Mouse (Mus musculus) forebrain, embryonic 11.5 days (tissue): ENCODE data around the gene Gm14137. TPM values are rescaled to one million over a fixed set of nuclear protein-coding genes. Genes with fewer than 3 reads are reported as not detected.

Source experiments
- ATAC-seq: fragments of 200-750 bp; cut with Nextera tagmentation; replicated peaks from 2 replicates; pipeline ENCODE4 v1.8.0; 2017; ENCODE audit warnings: moderate TSS enrichment; ENCODE audit not compliant: low FRiP score
- DNase-seq: peaks from one replicate; pipeline ENCODE4 v3.0.0-alpha.2; 2017; ENCODE audit warnings: low spot score
- H3K27ac ChIP-seq: fragments of 300-500 bp; sonication (generic); 2 replicates; pipeline ENCODE4 v1.5.1; 2014; ENCODE audit warnings: low read depth, low read length
- H3K27me3 ChIP-seq: fragments of 300-500 bp; sonication (generic); 2 replicates; pipeline ENCODE4 v1.6.1; 2014; ENCODE audit warnings: mild to moderate bottlenecking, low read length, mixed read lengths; ENCODE audit not compliant: control insufficient read depth, insufficient read depth
- H3K36me3 ChIP-seq: fragments of 300-500 bp; sonication (generic); 2 replicates; pipeline ENCODE4 v1.6.1; 2014; ENCODE audit warnings: mild to moderate bottlenecking, low read length, moderate library complexity, mixed read lengths; ENCODE audit not compliant: control insufficient read depth, insufficient read depth
- H3K4me1 ChIP-seq: fragments of 300-500 bp; sonication (generic); replicated peaks from 2 replicates; pipeline ENCODE4 v1.6.1; 2014; ENCODE audit warnings: low read length, mixed read lengths; ENCODE audit not compliant: control insufficient read depth, insufficient read depth
- H3K4me2 ChIP-seq: fragments of 300-500 bp; sonication (generic); 2 replicates; pipeline ENCODE4 v1.6.1; 2014; ENCODE audit warnings: low read depth, mild to moderate bottlenecking, low read length, moderate library complexity, mixed read lengths; ENCODE audit not compliant: severe bottlenecking
- H3K4me3 ChIP-seq: fragments of 300-500 bp; sonication (generic); 2 replicates; pipeline ENCODE4 v1.5.1; 2014; ENCODE audit warnings: low read depth, low read length
- H3K9ac ChIP-seq: fragments of 300-500 bp; sonication (generic); 2 replicates; pipeline ENCODE4 v1.6.1; 2014; ENCODE audit warnings: low read length
- H3K9me3 ChIP-seq: fragments of 300-500 bp; sonication (generic); 2 replicates; pipeline ENCODE4 v1.6.1; 2016; ENCODE audit warnings: low read length, mixed read lengths; ENCODE audit not compliant: control insufficient read depth
- WGBS: fragments of 180-500 bp; shearing (Covaris S2); extraction: QIAGEN DNeasy Blood & Tissue Kit; methylation state at CpG from one replicate; pipeline ENCODE4 v1.1.7; 2014; 5-methylcytosine and 5-hydroxymethylcytosine counted together
- polyA plus RNA-seq: library from polyadenylated mRNA; unstranded; fragments of >200 nt; fragmentation: Nextera tagmentation; extraction: Ambion mirVana; gene quantifications from 2 replicates; pipeline ENCODE4 v1.2.1, GENCODE M21; 2014

Gene Gm14137
- polyA plus RNA-seq, 1 experiment from 2014 or later: 0.29 TPM

- ATAC-seq: no peak
- 21% methylated on average over 1 of the region's 1 CpGs for WGBS
- H3K4me2 ChIP-seq: no peak overlapping the region
- no peak for DNase-seq
- no peak overlapping the region for H3K27ac ChIP-seq
- H3K4me3 ChIP-seq: no peak overlapping the region
- H3K9ac ChIP-seq: no peak overlapping the region
- H3K36me3 ChIP-seq: no peaks in the 10 kb centered on the region
- 0 out of 2 replicates have a peak, but pooled peaks cover 1% of the 10 kb centered on the region for H3K4me1 ChIP-seq
- no peaks in the 10 kb centered on the region for H3K27me3 ChIP-seq
- no peaks in the 10 kb centered on the region for H3K9me3 ChIP-seq
Observed at GRCm38 (mm10) chr2:119198049-119198448, 23.7 kb downstream of the Gm14137 start.

DNA sequence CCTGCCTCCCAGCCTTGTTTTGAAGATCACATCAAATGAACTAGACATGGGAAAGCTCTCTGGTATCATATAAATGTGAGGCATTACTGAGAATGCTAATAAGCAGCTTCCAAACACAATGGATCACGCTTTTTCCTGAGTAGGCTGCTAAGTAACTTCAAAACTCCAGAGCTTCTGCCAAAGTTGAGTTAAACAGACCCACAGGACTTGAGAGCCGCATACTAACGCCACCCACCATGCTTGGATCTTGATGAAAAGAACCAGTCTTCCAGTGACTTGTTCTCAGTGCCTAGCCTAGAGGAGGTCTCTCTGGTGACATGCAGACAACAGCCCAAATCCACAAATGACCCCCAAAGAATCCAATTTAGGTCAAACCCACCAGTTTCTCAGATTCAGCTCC is 24.6 kb downstream of the Gm14137 start:
- no peak for ATAC-seq
- Histone ChIP-seq H3K4me2 (no peak overlapping the region), H3K4me1 (peaks cover 5% of the 10 kb centered on the region; the same call in 1 of the 2 replicates), H3K27me3 (no peaks in the 10 kb centered on the region), H3K4me3 (no peak overlapping the region), H3K27ac (no peak overlapping the region), H3K36me3 (no peaks in the 10 kb centered on the region), H3K9me3 (no peaks in the 10 kb centered on the region), H3K9ac (no peak overlapping the region)
- no peak for DNase-seq
- 62% methylated on average over 3 of the region's 3 CpGs for WGBS

- H3K4me1 ChIP-seq: peaks cover 9% of the 10 kb centered on the region; the same call in 1 of the 2 replicates
- no peaks in the 10 kb centered on the region for H3K36me3 ChIP-seq
- 81% methylated on average over 5 of the region's 5 CpGs for WGBS
- H3K27ac ChIP-seq: no peak overlapping the region
- no peak overlapping the region for H3K4me3 ChIP-seq
- H3K4me2 ChIP-seq: no peak overlapping the region
- no peak overlapping the region for H3K9ac ChIP-seq
- H3K27me3 ChIP-seq: no peaks in the 10 kb centered on the region
- ATAC-seq (no peak), DNase-seq (no peak)
- H3K9me3 ChIP-seq: no peaks in the 10 kb centered on the region
Observed at GRCm38 (mm10) chr2:119202914-119203453, 28.7 kb downstream of the Gm14137 start.

DNA sequence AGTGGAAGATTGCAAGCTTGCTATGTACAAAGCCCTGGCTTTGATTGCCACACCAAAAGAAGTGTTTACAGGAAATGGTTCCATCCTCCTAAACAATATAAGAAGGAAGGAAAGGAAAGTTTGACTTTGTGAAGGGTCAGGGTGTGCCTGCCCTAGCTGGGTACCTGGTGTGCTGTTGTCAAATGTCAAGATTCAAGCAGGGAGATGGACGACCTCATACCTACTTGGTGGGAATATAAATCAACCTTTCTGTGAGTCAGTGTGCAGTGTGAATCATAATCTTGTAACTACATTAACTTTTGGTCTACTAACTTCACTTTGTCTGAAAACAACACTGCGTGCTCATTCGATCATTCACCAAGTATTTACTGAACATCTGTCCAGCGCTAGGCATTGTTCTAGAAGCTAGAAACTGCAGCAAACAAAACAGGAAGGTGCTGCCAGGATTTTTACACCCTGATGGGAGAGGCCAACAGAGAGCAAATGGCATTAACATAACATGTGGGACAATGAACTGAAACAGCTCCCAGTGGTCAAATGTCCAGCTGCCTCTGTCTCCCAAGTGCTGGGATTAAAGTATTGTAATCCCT is 29.7 kb downstream of the Gm14137 start:
- H3K4me3 ChIP-seq: no peak overlapping the region
- no peaks in the 10 kb centered on the region for H3K36me3 ChIP-seq
- ATAC-seq: no peak
- DNase-seq: no peak
- no peak overlapping the region for H3K27ac ChIP-seq
- no peak overlapping the region for H3K9ac ChIP-seq
- 82% methylated on average over 4 of the region's 4 CpGs for WGBS
- H3K4me1 ChIP-seq: peaks cover 9% of the 10 kb centered on the region; the same call in 1 of the 2 replicates
- H3K9me3 ChIP-seq: no peaks in the 10 kb centered on the region
- H3K4me2 ChIP-seq: no peak overlapping the region
- H3K27me3 ChIP-seq: no peaks in the 10 kb centered on the region

DNA sequence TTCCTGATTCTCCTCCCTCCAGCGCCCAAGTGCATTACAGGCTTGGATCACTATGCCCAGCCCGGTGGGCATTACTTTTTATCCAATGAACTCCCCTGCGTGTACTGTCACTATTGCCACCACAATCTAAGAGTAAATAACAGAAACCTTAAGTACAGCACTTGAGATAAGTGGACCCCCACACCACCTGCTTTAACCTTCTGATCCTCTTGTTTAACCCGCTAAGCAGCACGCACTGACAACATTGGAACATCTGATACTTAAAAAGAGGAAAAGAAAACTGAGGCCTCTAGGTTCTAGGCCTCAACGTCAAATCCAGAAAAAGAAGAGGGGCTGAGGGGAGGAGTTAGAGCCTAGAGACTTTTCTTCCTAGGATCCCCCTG is 33.6 kb downstream of the Gm14137 start:
- H3K4me2 ChIP-seq: peak overlapping the region; percentile 47
- DNase-seq: no peak
- 19% methylated on average over 6 of the region's 6 CpGs for WGBS
- peak overlapping the region; percentile 44; the same call in 1 of the 2 replicates for H3K27ac ChIP-seq
- peak overlapping the region; percentile 64 for H3K4me3 ChIP-seq
- no peaks in the 10 kb centered on the region; the same call in 1 of the 2 replicates for H3K36me3 ChIP-seq
- H3K9ac ChIP-seq: peak overlapping the region; percentile 67
- H3K27me3 ChIP-seq: no peaks in the 10 kb centered on the region
- ATAC-seq: peak; percentile 10
- H3K9me3 ChIP-seq: no peaks in the 10 kb centered on the region
- peaks cover 8% of the 10 kb centered on the region; the same call in 1 of the 2 replicates for H3K4me1 ChIP-seq

- peaks cover 4% of the 10 kb centered on the region; the same call in 1 of the 2 replicates for H3K4me1 ChIP-seq
- DNase-seq (peak; percentile 97), ATAC-seq (peak; percentile 96)
- no peaks in the 10 kb centered on the region; the same call in 1 of the 2 replicates for H3K36me3 ChIP-seq
- no peaks in the 10 kb centered on the region for H3K9me3 ChIP-seq
- peak within 1 kb of the TSS; percentile 64 for H3K4me3 ChIP-seq
- H3K27ac ChIP-seq: peak within 1 kb of the TSS; percentile 44; the same call in 1 of the 2 replicates
- under 1% methylated on average over 51 of the region's 51 CpGs for WGBS
- H3K9ac ChIP-seq: peak within 1 kb of the TSS; percentile 67
- peak within 1 kb of the TSS; percentile 60 for H3K4me2 ChIP-seq
- no peaks in the 10 kb centered on the region for H3K27me3 ChIP-seq
Observed at GRCm38 (mm10) chr2:119208344-119209175, 34.3 kb downstream of the Gm14137 start, which contains the start of the genes Zfyve19 and Dnajc17. Gene Zfyve19, plus strand, starts transcription at chr2:119208617. Gene Dnajc17, minus strand, starts transcription at chr2:119208795.

GRCm38 (mm10) chr2:119209176-119209507 is 34.8 kb downstream of the Gm14137 start:
- no peaks in the 10 kb centered on the region for H3K9me3 ChIP-seq

More at GRCm38 (mm10) chr2:119209176-119209507, 34.8 kb downstream of the Gm14137 start:
- Histone ChIP-seq H3K4me1 (peaks cover 4% of the 10 kb centered on the region; the same call in 1 of the 2 replicates), H3K4me2 (peak overlapping the region; percentile 60), H3K9ac (peak overlapping the region; percentile 67), H3K36me3 (no peaks in the 10 kb centered on the region; the same call in 1 of the 2 replicates), H3K27ac (no peak overlapping the region), H3K4me3 (peak overlapping the region; percentile 64), H3K27me3 (no peaks in the 10 kb centered on the region)
- 3% methylated on average over 13 of the region's 13 CpGs for WGBS
- ATAC-seq: peak; percentile 26
- no peak for DNase-seq
